Mouse (Mus musculus) kidney, adult 2 months (tissue): ENCODE data around the gene Prpf6.

Source experiments
- CTCF ChIP-seq: fragments of 200-500 bp; conservative IDR thresholded peaks from 2 replicates; pipeline ENCODE4 v1.5.1; 2011; ENCODE audit warnings: low read depth, mild to moderate bottlenecking, control low read depth, low read length, moderate library complexity, mixed read lengths; ENCODE audit not compliant: insufficient read depth, insufficient read length
- POLR2A ChIP-seq: fragments of 200-500 bp; IDR thresholded peaks from one replicate; pipeline ENCODE4 v1.6.1; 2011; ENCODE audit warnings: low read depth, low read length, control low read depth

- TF ChIP-seq CTCF (no peak), POLR2A (no peak)
Measured at GRCm38 (mm10) chr2:181600226-181600758, 8.6 kb downstream of the Prpf6 start.
